Mouse (Mus musculus) C2C12 (cell line): Measurements from ENCODE around the gene Kcnh5.

Experiments
- CEBPB ChIP-seq: IDR thresholded peaks from one replicate; pipeline ENCODE4 v1.6.1; 2011; ENCODE audit warnings: low read depth, mild to moderate bottlenecking, control low read depth, moderate library complexity
- CTCF ChIP-seq: IDR thresholded peaks from one replicate; pipeline ENCODE4 v1.5.1; 2011; ENCODE audit not compliant: control insufficient read depth, insufficient read depth, insufficient read length
- FOSL1 ChIP-seq: IDR thresholded peaks from one replicate; pipeline ENCODE4 v1.8.0; 2011; ENCODE audit warnings: mild to moderate bottlenecking, low read length; ENCODE audit not compliant: poor library complexity, insufficient read depth, severe bottlenecking
- MAX ChIP-seq: IDR thresholded peaks from one replicate; pipeline ENCODE4 v1.6.1; 2011; ENCODE audit warnings: mild to moderate bottlenecking, control low read depth
- MYOD1 ChIP-seq: IDR thresholded peaks from one replicate; pipeline ENCODE4 v1.6.1; 2011; ENCODE audit warnings: low read depth; ENCODE audit not compliant: control insufficient read depth, insufficient read length
- MYOG ChIP-seq: IDR thresholded peaks from one replicate; pipeline ENCODE4 v1.6.1; 2011; ENCODE audit not compliant: control insufficient read depth, insufficient read length; ENCODE audit errors: extremely low read depth
- USF1 ChIP-seq: IDR thresholded peaks from one replicate; pipeline ENCODE4 v1.6.1; 2011; ENCODE audit warnings: low read depth, mild to moderate bottlenecking, control low read depth, moderate library complexity

- TF ChIP-seq CTCF (no peak), CEBPB (no peak), MAX (no peak), USF1 (no peak), MYOG (no peak), MYOD1 (no peak), FOSL1 (no peak)
Measured at GRCm38 (mm10) chr12:75091921-75092320, 85.2 kb downstream of the Kcnh5 start.
